Mouse (Mus musculus): ENCODE measurements around the gene Cyp26c1. TPM values are rescaled to one million over a fixed set of nuclear protein-coding genes. Genes with fewer than 3 reads are reported as not detected.

Cyp26c1 gene
- polyA plus RNA-seq (2012; rRNA removed): 0.05 and 0.22 TPM in 2 replicates

DNA sequence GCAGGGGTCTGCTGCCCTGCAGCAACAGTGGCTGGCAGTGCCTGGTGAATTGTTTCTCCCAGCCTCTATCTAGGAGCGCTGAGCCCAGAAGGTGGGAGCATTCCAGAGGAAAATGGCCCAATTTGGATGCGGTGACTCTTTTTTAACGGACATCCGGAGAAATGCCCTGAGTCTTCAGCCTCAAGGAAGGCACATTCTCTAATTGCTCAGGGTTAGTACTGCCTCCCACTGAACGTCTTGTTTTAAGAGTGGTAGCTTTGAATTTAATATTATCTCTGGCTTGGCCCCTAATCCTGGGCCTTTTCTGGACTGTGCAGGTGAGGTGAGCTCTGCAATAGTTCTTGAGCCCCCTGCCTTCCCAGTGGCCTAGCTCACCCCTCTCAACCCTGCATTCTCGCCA, at the start of gene Cyp26c1:
Gene Cyp26c1 (plus strand): TSS at position 301 of the 400 bp plus-strand sequence.
- Histone ChIP-seq H3K27ac (ENCODE audit: insufficient read depth, low read depth, low read length) (no peak within 1 kb of the TSS), H3K36me3 (ENCODE audit: control insufficient read depth, insufficient read depth, low read length) (peaks cover 2% of the 10 kb centered on the region), H3K4me3 (ENCODE audit: insufficient read depth, low read depth, low read length) (no peak within 1 kb of the TSS), H3K4me1 (ENCODE audit: control insufficient read depth, insufficient read depth, low read length) (no peaks in the 10 kb centered on the region), H3K27me3 (replicated peaks; ENCODE audit: control insufficient read depth, insufficient read depth, low read length) (no peaks in the 10 kb centered on the region)
- DNase-seq: no peak
- 62% methylated on average over 6 of the region's 6 CpGs for WGBS
- TF ChIP-seq POLR2A (IDR thresholded peaks at IDR 0.05; ENCODE audit: low read depth, low read length) (no peak), CTCF (conservative IDR thresholded peaks at IDR 0.05; ENCODE audit: insufficient read depth, insufficient read length, low read depth, low read length) (no peak)

DNA sequence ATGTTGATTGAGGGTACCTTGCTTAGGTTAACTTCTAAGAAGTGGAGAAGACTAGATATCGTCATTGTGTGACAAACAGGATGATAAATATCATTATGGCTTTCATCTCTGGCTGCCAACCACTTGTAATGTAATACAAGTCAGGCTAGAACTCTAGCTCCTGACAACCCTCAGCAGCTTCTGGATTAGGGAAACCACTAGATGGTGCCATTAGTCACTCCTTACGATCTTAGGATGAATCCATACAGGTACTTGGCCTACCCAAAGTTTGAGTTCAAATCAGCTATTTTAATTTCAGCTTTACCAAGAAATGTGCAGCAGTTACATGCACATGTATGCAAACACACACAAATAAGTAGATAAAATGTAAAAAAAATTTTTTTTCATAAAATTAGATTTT, 37.4 kb upstream of the Cyp26c1 start:
- DNase-seq: peak; percentile 20
- 34% methylated on average over 2 of the region's 2 CpGs for WGBS
- H3K36me3 ChIP-seq (ENCODE audit: control insufficient read depth, insufficient read depth, low read length): no peaks in the 10 kb centered on the region
- no peaks in the 10 kb centered on the region for H3K4me1 ChIP-seq (ENCODE audit: control insufficient read depth, insufficient read depth, low read length)
- H3K27ac ChIP-seq (ENCODE audit: insufficient read depth, low read depth, low read length): no peak overlapping the region
- TF ChIP-seq POLR2A (IDR thresholded peaks at IDR 0.05; ENCODE audit: low read depth, low read length): no peak
- TF ChIP-seq CTCF (conservative IDR thresholded peaks at IDR 0.05; ENCODE audit: insufficient read depth, insufficient read length, low read depth, low read length): no peak
- H3K27me3 ChIP-seq (replicated peaks; ENCODE audit: control insufficient read depth, insufficient read depth, low read length): no peaks in the 10 kb centered on the region
- no peak overlapping the region for H3K4me3 ChIP-seq (ENCODE audit: insufficient read depth, low read depth, low read length)

DNA sequence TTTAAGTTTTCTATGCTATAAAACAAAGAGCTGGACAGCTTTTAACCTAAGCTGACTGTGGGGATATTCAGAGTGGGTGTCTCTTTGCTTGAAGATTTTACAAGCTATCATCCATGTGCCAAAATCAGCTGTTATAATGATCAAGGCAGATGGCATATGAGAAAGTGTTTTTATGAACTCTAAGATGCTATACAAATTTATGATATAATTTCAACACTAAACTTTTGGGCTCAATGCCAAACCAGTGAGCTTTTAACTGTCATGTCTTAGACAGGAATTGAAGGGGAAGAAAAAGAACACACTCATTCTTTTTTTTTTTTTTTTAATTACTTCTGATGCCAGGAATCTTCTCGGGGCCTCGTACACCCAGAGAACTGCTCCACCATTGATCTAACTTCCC, 34.9 kb upstream of the Cyp26c1 start:
- WGBS: 67% methylated on average over 2 of the region's 2 CpGs
- no peaks in the 10 kb centered on the region for H3K36me3 ChIP-seq (ENCODE audit: control insufficient read depth, insufficient read depth, low read length)
- no peaks in the 10 kb centered on the region for H3K27me3 ChIP-seq (replicated peaks; ENCODE audit: control insufficient read depth, insufficient read depth, low read length)
- no peak for DNase-seq
- H3K4me1 ChIP-seq (ENCODE audit: control insufficient read depth, insufficient read depth, low read length): no peaks in the 10 kb centered on the region
- TF ChIP-seq POLR2A (IDR thresholded peaks at IDR 0.05; ENCODE audit: low read depth, low read length) (no peak), CTCF (conservative IDR thresholded peaks at IDR 0.05; ENCODE audit: insufficient read depth, insufficient read length, low read depth, low read length) (no peak)
- H3K4me3 ChIP-seq (ENCODE audit: insufficient read depth, low read depth, low read length): no peak overlapping the region
- H3K27ac ChIP-seq (ENCODE audit: insufficient read depth, low read depth, low read length): no peak overlapping the region

DNA sequence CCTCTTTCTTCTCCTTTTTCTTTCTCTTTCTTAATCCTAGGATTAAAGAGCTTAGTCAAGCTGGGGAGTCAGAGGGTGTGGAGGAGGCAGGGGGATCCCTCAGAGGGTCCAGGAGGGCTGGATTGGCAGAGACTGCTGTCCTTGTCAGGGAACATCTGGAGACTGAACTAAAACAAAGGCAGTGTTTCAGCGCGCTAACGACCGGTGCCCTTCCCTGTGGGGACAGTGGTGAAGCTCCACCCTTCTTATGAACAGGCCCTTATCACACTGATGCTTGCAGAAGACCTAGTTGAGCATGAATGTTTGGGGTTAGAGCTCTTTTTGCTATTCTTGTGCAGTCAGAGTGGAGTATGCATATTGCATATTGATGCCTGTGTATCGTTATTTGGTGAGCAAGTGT, 31.4 kb upstream of the Cyp26c1 start:
- H3K27me3 ChIP-seq (replicated peaks; ENCODE audit: control insufficient read depth, insufficient read depth, low read length): no peaks in the 10 kb centered on the region
- 74% methylated on average over 5 of the region's 5 CpGs for WGBS
- DNase-seq: no peak
- no peak overlapping the region for H3K27ac ChIP-seq (ENCODE audit: insufficient read depth, low read depth, low read length)
- no peaks in the 10 kb centered on the region for H3K4me1 ChIP-seq (ENCODE audit: control insufficient read depth, insufficient read depth, low read length)
- H3K36me3 ChIP-seq (ENCODE audit: control insufficient read depth, insufficient read depth, low read length): 0 out of 2 replicates have a peak, but pooled peaks cover 1% of the 10 kb centered on the region
- TF ChIP-seq CTCF (conservative IDR thresholded peaks at IDR 0.05; ENCODE audit: insufficient read depth, insufficient read length, low read depth, low read length): no peak
- TF ChIP-seq POLR2A (IDR thresholded peaks at IDR 0.05; ENCODE audit: low read depth, low read length): no peak
- H3K4me3 ChIP-seq (ENCODE audit: insufficient read depth, low read depth, low read length): no peak overlapping the region

DNA sequence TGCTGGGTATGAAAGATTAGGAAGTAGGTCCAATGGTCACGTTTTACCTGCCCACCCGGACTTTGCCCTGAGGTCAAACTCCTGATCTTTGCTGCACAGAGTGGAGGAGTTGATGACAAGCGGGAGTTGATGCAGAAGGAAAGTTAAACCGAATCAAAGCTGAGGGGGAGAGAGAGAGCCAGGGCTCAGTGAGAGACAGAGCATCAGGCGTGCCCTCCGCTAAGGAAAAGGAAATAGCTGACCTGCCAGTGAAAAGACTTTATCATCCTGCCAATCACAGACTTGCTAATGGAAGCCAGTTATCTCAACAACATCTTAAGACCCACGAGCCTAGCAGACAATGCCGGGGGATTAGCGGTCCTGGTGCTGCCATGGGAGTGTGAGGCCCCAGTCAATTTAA, 28.9 kb upstream of the Cyp26c1 start:
- no peak for TF ChIP-seq POLR2A (IDR thresholded peaks at IDR 0.05; ENCODE audit: low read depth, low read length)
- TF ChIP-seq CTCF (conservative IDR thresholded peaks at IDR 0.05; ENCODE audit: insufficient read depth, insufficient read length, low read depth, low read length): no peak
- 40% methylated on average over 9 of the region's 9 CpGs for WGBS

DNA sequence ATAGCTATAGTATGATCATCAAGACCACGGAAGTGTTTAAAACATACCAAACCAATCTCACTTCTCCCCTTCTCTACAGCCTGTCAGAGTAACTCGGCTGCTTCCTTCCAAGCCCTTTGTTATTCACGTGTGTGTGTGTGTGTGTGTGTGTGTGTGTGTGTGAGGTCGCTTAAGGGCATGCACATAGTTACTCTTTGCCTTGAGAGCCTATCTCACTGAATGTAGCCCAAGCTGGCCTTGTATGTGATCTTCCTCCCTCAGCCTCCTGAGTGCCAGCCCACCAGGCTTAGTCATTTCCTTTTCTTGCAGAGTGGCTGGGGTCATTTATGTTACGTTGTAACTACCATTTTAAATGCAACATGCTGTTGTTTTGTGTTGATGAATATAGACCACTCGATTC, 20.1 kb upstream of the Cyp26c1 start:
- Histone ChIP-seq H3K27ac (ENCODE audit: insufficient read depth, low read depth, low read length) (no peak overlapping the region), H3K36me3 (ENCODE audit: control insufficient read depth, insufficient read depth, low read length) (no peaks in the 10 kb centered on the region; the same call in 1 of the 2 replicates), H3K4me3 (ENCODE audit: insufficient read depth, low read depth, low read length) (no peak overlapping the region), H3K4me1 (ENCODE audit: control insufficient read depth, insufficient read depth, low read length) (0 out of 2 replicates have a peak, but pooled peaks cover 3% of the 10 kb centered on the region), H3K27me3 (replicated peaks; ENCODE audit: control insufficient read depth, insufficient read depth, low read length) (no peaks in the 10 kb centered on the region)
- TF ChIP-seq POLR2A (IDR thresholded peaks at IDR 0.05; ENCODE audit: low read depth, low read length) (no peak), CTCF (conservative IDR thresholded peaks at IDR 0.05; ENCODE audit: insufficient read depth, insufficient read length, low read depth, low read length) (no peak)
- WGBS: 72% methylated on average over 6 of the region's 6 CpGs
- DNase-seq: no peak

More for the DNA sequence above, 28.9 kb upstream of the Cyp26c1 start:
- 0 out of 2 replicates have a peak, but pooled peaks cover 1% of the 10 kb centered on the region for H3K36me3 ChIP-seq (ENCODE audit: control insufficient read depth, insufficient read depth, low read length)
- H3K4me1 ChIP-seq (ENCODE audit: control insufficient read depth, insufficient read depth, low read length): no peaks in the 10 kb centered on the region
- DNase-seq: peak; percentile 86
- no peak overlapping the region for H3K27ac ChIP-seq (ENCODE audit: insufficient read depth, low read depth, low read length)
- H3K27me3 ChIP-seq (replicated peaks; ENCODE audit: control insufficient read depth, insufficient read depth, low read length): no peaks in the 10 kb centered on the region
- H3K4me3 ChIP-seq (ENCODE audit: insufficient read depth, low read depth, low read length): no peak overlapping the region

DNA sequence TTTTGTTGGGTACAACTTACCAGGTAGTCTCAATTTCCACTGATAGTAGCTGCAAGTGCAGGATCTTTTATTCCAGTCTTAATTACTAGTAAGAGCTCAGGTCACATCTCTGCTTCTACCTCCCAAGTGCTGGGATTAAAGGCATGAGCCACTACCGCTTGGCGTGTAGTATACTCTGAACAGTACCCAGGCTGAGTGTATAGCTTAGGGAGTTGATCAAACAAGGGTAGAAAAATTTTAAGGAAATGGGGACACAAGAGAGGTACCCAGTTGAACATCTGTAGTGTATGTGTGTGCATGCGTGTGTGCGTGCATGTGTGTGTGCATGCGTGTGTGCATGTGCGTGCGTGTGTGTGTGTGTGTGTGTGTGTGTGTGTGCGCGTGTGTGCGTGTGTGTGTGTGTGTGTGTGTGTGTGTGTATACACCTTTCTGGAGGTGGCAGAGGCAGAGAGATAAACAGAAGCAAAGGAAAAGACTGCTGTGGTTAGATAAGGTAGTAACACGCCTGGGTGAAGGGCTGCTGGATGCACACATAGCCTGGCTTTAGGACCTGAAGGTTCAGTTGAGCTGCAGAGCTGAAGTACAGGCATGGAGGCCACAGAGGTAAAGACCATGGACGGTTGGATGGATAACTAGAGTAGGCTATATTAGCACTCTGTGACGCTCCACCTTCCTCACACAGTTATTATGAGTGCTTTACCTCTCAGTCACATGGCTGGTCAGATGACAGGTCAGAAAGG, 17.4 kb upstream of the Cyp26c1 start:
- H3K4me3 ChIP-seq (ENCODE audit: insufficient read depth, low read depth, low read length): no peak overlapping the region
- H3K4me1 ChIP-seq (ENCODE audit: control insufficient read depth, insufficient read depth, low read length): 0 out of 2 replicates have a peak, but pooled peaks cover 3% of the 10 kb centered on the region
- TF ChIP-seq CTCF (conservative IDR thresholded peaks at IDR 0.05; ENCODE audit: insufficient read depth, insufficient read length, low read depth, low read length) (no peak), POLR2A (IDR thresholded peaks at IDR 0.05; ENCODE audit: low read depth, low read length) (no peak)
- no peak for DNase-seq
- no peak overlapping the region for H3K27ac ChIP-seq (ENCODE audit: insufficient read depth, low read depth, low read length)
- no peaks in the 10 kb centered on the region for H3K27me3 ChIP-seq (replicated peaks; ENCODE audit: control insufficient read depth, insufficient read depth, low read length)
- H3K36me3 ChIP-seq (ENCODE audit: control insufficient read depth, insufficient read depth, low read length): no peaks in the 10 kb centered on the region; the same call in 1 of the 2 replicates
- 75% methylated on average over 13 of the region's 13 CpGs for WGBS

Measured in kidney, adult 2 months (tissue).